Mouse (Mus musculus) neutrophil, adult 5-6 weeks (primary cell): ENCODE results near the gene Olfr802. TPM values are rescaled to one million over a fixed set of nuclear protein-coding genes. Genes with fewer than 3 reads are reported as not detected.

Source experiments
- ATAC-seq: fragments of 151-379, 151-347 bp; 2 replicates; pipeline ENCODE4 v1.8.0; 2017; ENCODE audit warnings: mild to moderate bottlenecking, moderate TSS enrichment; ENCODE audit not compliant: insufficient number of reproducible peaks, poor library complexity, low FRiP score, severe bottlenecking; ENCODE audit errors: extremely low read depth
- total RNA-seq: library from RNA; stranded (forward); fragments of 200-1000 nt; gene quantifications from 2 replicates; pipeline ENCODE4 v1.2.3, GENCODE M21; 2017

The Olfr802 gene
- total RNA-seq = not detected in 2 replicates

- no peak for ATAC-seq
These were observed at the start of gene Olfr802 for GRCm38 (mm10) chr10:129688069-129688468. Olfr802 (minus strand) TSS chr10:129688169.

GRCm38 (mm10) chr10:129729275-129729674 lies 41.3 kb upstream of the Olfr802 start, which contains the start of gene Olfr805:
Olfr805 (minus strand) TSS chr10:129729375.
- no peak for ATAC-seq

- no peak for ATAC-seq
These were observed 14.9 kb upstream of the Olfr802 start, which contains the start of gene Olfr804 for GRCm38 (mm10) chr10:129702910-129703309. Olfr804 (plus strand) TSS chr10:129703210.

GRCm38 (mm10) chr10:129694186-129694585 lies 6.2 kb upstream of the Olfr802 start, which contains the start of gene Olfr803:
Olfr803 (minus strand) TSS chr10:129694286.
- no peak for ATAC-seq

GRCm38 (mm10) chr10:129673765-129674164 lies 14.2 kb downstream of the Olfr802 start, which contains the start of gene Olfr801:
Olfr801 (minus strand) TSS chr10:129673865.
- ATAC-seq = no peak

- ATAC-seq = no peak
These were observed 30.6 kb downstream of the Olfr802 start, which contains the start of gene Olfr800 for GRCm38 (mm10) chr10:129657394-129657793. Olfr800 (plus strand) TSS chr10:129657694.

- ATAC-seq = no peak
These were observed 36.2 kb downstream of the Olfr802 start for GRCm38 (mm10) chr10:129651763-129652162.

GRCm38 (mm10) chr10:129637184-129637583 lies 50.8 kb downstream of the Olfr802 start, which contains the start of gene Olfr799:
Olfr799 (plus strand) TSS chr10:129637484.
- no peak for ATAC-seq

- no peak for ATAC-seq
These were observed 60.1 kb downstream of the Olfr802 start, which contains the start of gene Olfr798 for GRCm38 (mm10) chr10:129627834-129628233. Olfr798 (minus strand) TSS chr10:129627934.

Other genes with a start within 250 kb of the Olfr802 start
- not detected in 2 replicates for gene Olfr787, start 226.3 kb downstream of the Olfr802 start, total RNA-seq
- not detected in 2 replicates for gene Olfr788, start 217.2 kb downstream of the Olfr802 start, total RNA-seq
- gene Olfr789, start 203.4 kb downstream of the Olfr802 start, total RNA-seq = not detected in 2 replicates
- not detected in 2 replicates for gene Olfr790, start 189.7 kb downstream of the Olfr802 start, total RNA-seq
- gene Olfr791, start 166.4 kb downstream of the Olfr802 start, total RNA-seq = not detected in 2 replicates
- gene Olfr792, start 149.0 kb downstream of the Olfr802 start, total RNA-seq = not detected in 2 replicates
- 0.25 TPM in 1 of 2 replicates, not detected in the other for gene Olfr794, start 120.5 kb downstream of the Olfr802 start, total RNA-seq
- not detected in 2 replicates for gene Olfr796, start 75.6 kb downstream of the Olfr802 start, total RNA-seq
- gene Olfr798, start 60.2 kb downstream of the Olfr802 start, total RNA-seq = not detected in 2 replicates
- gene Olfr799, start 50.7 kb downstream of the Olfr802 start, total RNA-seq = 0.81 TPM in 1 of 2 replicates, not detected in the other
- gene Olfr800, start 30.5 kb downstream of the Olfr802 start, total RNA-seq = not detected in 2 replicates
- 0.12 TPM in 1 of 2 replicates, not detected in the other for gene Olfr801, start 14.3 kb downstream of the Olfr802 start, total RNA-seq
- 0.35 TPM in 1 of 2 replicates, not detected in the other for gene Olfr803, start 6.1 kb upstream of the Olfr802 start, total RNA-seq
- 0.12 TPM in 1 of 2 replicates, not detected in the other for gene Olfr804, start 15.0 kb upstream of the Olfr802 start, total RNA-seq
- not detected in 2 replicates for gene Olfr805, start 41.2 kb upstream of the Olfr802 start, total RNA-seq
- 0.23 TPM in 1 of 2 replicates, not detected in the other for gene Olfr806, start 53.8 kb upstream of the Olfr802 start, total RNA-seq
- gene Olfr807, start 69.6 kb upstream of the Olfr802 start, total RNA-seq = not detected in 2 replicates
- gene Olfr808, start 77.3 kb upstream of the Olfr802 start, total RNA-seq = not detected in 2 replicates
- gene Olfr809, start 86.5 kb upstream of the Olfr802 start, total RNA-seq = 0.35 TPM in 1 of 2 replicates, not detected in the other
- not detected in 2 replicates for gene Olfr810, start 106.7 kb upstream of the Olfr802 start, total RNA-seq
- gene Olfr811, start 116.2 kb upstream of the Olfr802 start, total RNA-seq = not detected in 2 replicates
- gene Olfr812, start 157.9 kb upstream of the Olfr802 start, total RNA-seq = not detected in 2 replicates
- not detected in 2 replicates for gene Olfr813, start 167.2 kb upstream of the Olfr802 start, total RNA-seq
- 0.61 TPM in 1 of 2 replicates, not detected in the other for gene Olfr814, start 191.7 kb upstream of the Olfr802 start, total RNA-seq
- gene Olfr815, start 217.7 kb upstream of the Olfr802 start, total RNA-seq = 1.2 TPM in 1 of 2 replicates, not detected in the other
- 0.12 TPM in 1 of 2 replicates, not detected in the other for gene Olfr816, start 227.4 kb upstream of the Olfr802 start, total RNA-seq